Mouse (Mus musculus): ENCODE measurements around the gene Gm11238. TPM values are rescaled to one million over a fixed set of nuclear protein-coding genes. Genes with fewer than 3 reads are reported as not detected.

Gene Gm11238
- not detected in 2 replicates for polyA plus RNA-seq (2015; fragmentation: Nextera tagmentation; extraction: Ambion mirVana)

DNA sequence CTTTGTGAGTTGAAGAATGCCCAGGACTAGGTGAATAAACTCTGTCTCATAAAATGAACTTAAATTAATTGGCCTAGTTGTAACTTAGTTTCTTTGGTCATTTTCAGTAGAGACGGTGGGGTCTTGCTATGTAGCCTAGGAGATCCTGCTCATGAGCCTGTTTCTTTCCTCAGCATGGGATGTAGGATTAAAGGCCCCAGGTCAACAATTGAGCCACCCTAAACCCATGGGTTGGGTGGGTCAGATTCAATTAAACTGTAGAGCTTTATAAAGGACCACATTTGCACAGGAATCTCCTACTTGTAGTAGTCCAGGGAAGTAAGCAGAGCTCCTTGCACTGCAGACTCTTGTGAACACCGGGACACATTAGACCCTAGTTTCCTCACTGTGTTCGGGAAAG is at the start of gene Gm11238:
Gm11238 (plus strand) TSS at position 301 of the 400 bp plus-strand sequence.

DNA sequence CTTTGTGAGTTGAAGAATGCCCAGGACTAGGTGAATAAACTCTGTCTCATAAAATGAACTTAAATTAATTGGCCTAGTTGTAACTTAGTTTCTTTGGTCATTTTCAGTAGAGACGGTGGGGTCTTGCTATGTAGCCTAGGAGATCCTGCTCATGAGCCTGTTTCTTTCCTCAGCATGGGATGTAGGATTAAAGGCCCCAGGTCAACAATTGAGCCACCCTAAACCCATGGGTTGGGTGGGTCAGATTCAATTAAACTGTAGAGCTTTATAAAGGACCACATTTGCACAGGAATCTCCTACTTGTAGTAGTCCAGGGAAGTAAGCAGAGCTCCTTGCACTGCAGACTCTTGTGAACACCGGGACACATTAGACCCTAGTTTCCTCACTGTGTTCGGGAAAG is 15.0 kb downstream of the Gm11238 start, which contains the start of gene Gm11237:
Gm11237 (plus strand) TSS at position 301 of the 400 bp plus-strand sequence.

DNA sequence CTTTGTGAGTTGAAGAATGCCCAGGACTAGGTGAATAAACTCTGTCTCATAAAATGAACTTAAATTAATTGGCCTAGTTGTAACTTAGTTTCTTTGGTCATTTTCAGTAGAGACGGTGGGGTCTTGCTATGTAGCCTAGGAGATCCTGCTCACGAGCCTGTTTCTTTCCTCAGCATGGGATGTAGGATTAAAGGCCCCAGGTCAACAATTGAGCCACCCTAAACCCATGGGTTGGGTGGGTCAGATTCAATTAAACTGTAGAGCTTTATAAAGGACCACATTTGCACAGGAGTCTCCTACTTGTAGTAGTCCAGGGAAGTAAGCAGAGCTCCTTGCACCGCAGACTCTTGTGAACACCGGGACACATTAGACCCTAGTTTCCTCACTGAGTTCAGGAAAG is 30.1 kb downstream of the Gm11238 start, which contains the start of gene Gm11236:
Gm11236 (plus strand) TSS at position 301 of the 400 bp plus-strand sequence.

DNA sequence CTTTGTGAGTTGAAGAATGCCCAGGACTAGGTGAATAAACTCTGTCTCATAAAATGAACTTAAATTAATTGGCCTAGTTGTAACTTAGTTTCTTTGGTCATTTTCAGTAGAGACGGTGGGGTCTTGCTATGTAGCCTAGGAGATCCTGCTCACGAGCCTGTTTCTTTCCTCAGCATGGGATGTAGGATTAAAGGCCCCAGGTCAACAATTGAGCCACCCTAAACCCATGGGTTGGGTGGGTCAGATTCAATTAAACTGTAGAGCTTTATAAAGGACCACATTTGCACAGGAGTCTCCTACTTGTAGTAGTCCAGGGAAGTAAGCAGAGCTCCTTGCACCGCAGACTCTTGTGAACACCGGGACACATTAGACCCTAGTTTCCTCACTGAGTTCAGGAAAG is 60.4 kb downstream of the Gm11238 start, which contains the start of gene Gm11239:
Gm11239 (plus strand) TSS at position 301 of the 400 bp plus-strand sequence.

DNA sequence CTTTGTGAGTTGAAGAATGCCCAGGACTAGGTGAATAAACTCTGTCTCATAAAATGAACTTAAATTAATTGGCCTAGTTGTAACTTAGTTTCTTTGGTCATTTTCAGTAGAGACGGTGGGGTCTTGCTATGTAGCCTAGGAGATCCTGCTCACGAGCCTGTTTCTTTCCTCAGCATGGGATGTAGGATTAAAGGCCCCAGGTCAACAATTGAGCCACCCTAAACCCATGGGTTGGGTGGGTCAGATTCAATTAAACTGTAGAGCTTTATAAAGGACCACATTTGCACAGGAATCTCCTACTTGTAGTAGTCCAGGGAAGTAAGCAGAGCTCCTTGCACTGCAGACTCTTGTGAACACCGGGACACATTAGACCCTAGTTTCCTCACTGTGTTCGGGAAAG is 75.5 kb downstream of the Gm11238 start, which contains the start of gene Gm428:
Gm428 (plus strand) TSS at position 301 of the 400 bp plus-strand sequence.

Other genes with a start within 250 kb of the Gm11238 start
- gene Gm11487, start 202.8 kb upstream of the Gm11238 start, polyA plus RNA-seq (2015; fragmentation: Nextera tagmentation; extraction: Ambion mirVana) = not detected in 2 replicates
- gene Gm11237, start 15.1 kb downstream of the Gm11238 start, polyA plus RNA-seq (2015; fragmentation: Nextera tagmentation; extraction: Ambion mirVana) = not detected in 2 replicates
- gene Gm11236, start 30.2 kb downstream of the Gm11238 start, polyA plus RNA-seq (2015; fragmentation: Nextera tagmentation; extraction: Ambion mirVana) = not detected in 2 replicates
- gene Gm11239, start 60.5 kb downstream of the Gm11238 start, polyA plus RNA-seq (2015; fragmentation: Nextera tagmentation; extraction: Ambion mirVana) = not detected in 2 replicates
- gene Gm428, start 75.6 kb downstream of the Gm11238 start, polyA plus RNA-seq (2015; fragmentation: Nextera tagmentation; extraction: Ambion mirVana) = not detected in 2 replicates
- gene Rasef, start 183.1 kb downstream of the Gm11238 start, polyA plus RNA-seq (2015; fragmentation: Nextera tagmentation; extraction: Ambion mirVana) = 0.22 and 0.45 TPM in 2 replicates

Data from skeletal muscle tissue, postnatal 0 days (tissue).